Mouse (Mus musculus) bone marrow, adult 2 months (tissue): ENCODE results near the gene Apoc2.

ENCODE experiments used
- CTCF ChIP-seq: fragments of 200-500 bp; IDR thresholded peaks from 2 replicates; pipeline ENCODE4 v1.5.1; 2011; ENCODE audit warnings: low read length, control low read depth; ENCODE audit not compliant: control insufficient read depth, insufficient read depth
- POLR2A ChIP-seq: fragments of 200-500 bp; IDR thresholded peaks from 2 replicates; pipeline ENCODE4 v1.6.1; 2011; ENCODE audit warnings: low read depth, mild to moderate bottlenecking, control low read depth, low read length, borderline replicate concordance; ENCODE audit not compliant: control insufficient read depth

DNA sequence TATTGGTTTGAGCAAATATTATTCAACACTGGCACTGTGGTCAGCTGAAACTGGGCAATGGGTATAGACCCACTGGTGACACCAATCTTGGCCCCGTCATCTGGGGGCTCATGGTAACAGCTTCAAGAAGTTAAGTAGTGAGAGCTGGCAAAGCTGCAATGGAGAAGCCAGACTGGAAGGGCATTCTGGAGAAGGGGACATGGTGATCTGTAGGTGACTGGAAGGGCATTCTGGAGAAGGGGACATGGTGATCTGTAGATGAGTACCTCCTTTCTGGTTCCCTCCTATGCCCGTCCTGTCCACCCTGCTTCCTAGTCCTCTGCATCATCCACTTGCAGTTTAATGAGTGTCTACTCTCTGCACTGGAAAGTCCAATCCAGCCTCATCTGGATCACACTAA is 10.9 kb upstream of the Apoc2 start:
- TF ChIP-seq CTCF (no peak), POLR2A (no peak)
